Mouse (Mus musculus) hindbrain, embryonic 11.5 days (tissue): ENCODE measurements around the gene Znrd1. TPM values are rescaled to one million over a fixed set of nuclear protein-coding genes. Genes with fewer than 3 reads are reported as not detected.
A peak's percentile ranks its signal among the peaks of the same experiment; 100 is the strongest.
"Not testable (repeated sequence)": the region's sequence is repeated elsewhere in the genome, so short reads cannot be mapped to it uniquely, and the experiment has no call there.

Source experiments
- ATAC-seq: fragments of 200-750 bp; cut with Nextera tagmentation; 2 replicates; pipeline ENCODE4 v1.8.0; 2017; ENCODE audit warnings: mild to moderate bottlenecking, moderate TSS enrichment, moderate library complexity; ENCODE audit not compliant: low FRiP score
- DNase-seq: peaks from one replicate; pipeline ENCODE4 v3.0.0-alpha.2; 2015; ENCODE audit warnings: low spot score
- H3K27ac ChIP-seq: fragments of 300-500 bp; sonication (generic); 2 replicates; pipeline ENCODE4 v1.5.1; 2014; ENCODE audit warnings: mild to moderate bottlenecking, low read depth, low read length
- H3K27me3 ChIP-seq: fragments of 300-500 bp; sonication (generic); 2 replicates; pipeline ENCODE4 v1.6.1; 2014; ENCODE audit warnings: mild to moderate bottlenecking, low read length, moderate library complexity, mixed read lengths; ENCODE audit not compliant: control insufficient read depth, insufficient read depth
- H3K36me3 ChIP-seq: fragments of 300-500 bp; sonication (generic); 2 replicates; pipeline ENCODE4 v1.6.1; 2014; ENCODE audit warnings: mild to moderate bottlenecking, low read length, moderate library complexity, mixed read lengths; ENCODE audit not compliant: control insufficient read depth, insufficient read depth
- H3K4me1 ChIP-seq: fragments of 300-500 bp; sonication (generic); replicated peaks from 2 replicates; pipeline ENCODE4 v1.6.1; 2014; ENCODE audit warnings: low read length, mixed read lengths; ENCODE audit not compliant: control insufficient read depth, insufficient read depth
- H3K4me2 ChIP-seq: fragments of 300-500 bp; sonication (generic); replicated peaks from 2 replicates; pipeline ENCODE4 v1.6.1; 2014; ENCODE audit warnings: mild to moderate bottlenecking, low read depth, low read length
- H3K4me3 ChIP-seq: fragments of 300-500 bp; sonication (generic); 2 replicates; pipeline ENCODE4 v1.5.1; 2014; ENCODE audit warnings: low read depth, low read length
- H3K9ac ChIP-seq: fragments of 300-500 bp; sonication (generic); 2 replicates; pipeline ENCODE4 v1.6.1; 2014; ENCODE audit warnings: low read depth, low read length
- H3K9me3 ChIP-seq: fragments of 300-500 bp; sonication (generic); 2 replicates; pipeline ENCODE4 v1.6.1; 2016; ENCODE audit warnings: low read length; ENCODE audit not compliant: control insufficient read depth
- WGBS: fragments of 180-500 bp; shearing (Covaris S2); extraction: QIAGEN DNeasy Blood & Tissue Kit; methylation state at CpG from one replicate; pipeline ENCODE4 v1.1.7; 2014; 5-methylcytosine and 5-hydroxymethylcytosine counted together
- polyA plus RNA-seq: library from polyadenylated mRNA; unstranded; fragments of >200 nt; fragmentation: Nextera tagmentation; extraction: Ambion mirVana; gene quantifications from 2 replicates; pipeline ENCODE4 v1.2.1, GENCODE M21; 2014

The Znrd1 gene
- polyA plus RNA-seq, 1 experiment from 2014 or later = 86.9 TPM

GRCm38 (mm10) chr17:36993770-36994325, 35.5 kb upstream of the Znrd1 start:
- ATAC-seq (no peak), DNase-seq (no peak)
- peaks cover 7% of the 10 kb centered on the region for H3K27me3 ChIP-seq
- no peak overlapping the region for H3K9ac ChIP-seq
- H3K4me2 ChIP-seq = no peak overlapping the region
- no peaks in the 10 kb centered on the region for H3K4me1 ChIP-seq
- H3K9me3 ChIP-seq = no peaks in the 10 kb centered on the region
- no peak overlapping the region for H3K27ac ChIP-seq
- H3K36me3 ChIP-seq = no peaks in the 10 kb centered on the region
- no peak overlapping the region for H3K4me3 ChIP-seq
- 84% methylated on average over 4 of the region's 4 CpGs for WGBS

- H3K36me3 ChIP-seq = no peaks in the 10 kb centered on the region
- H3K9me3 ChIP-seq = no peaks in the 10 kb centered on the region
- H3K27me3 ChIP-seq = peaks cover 11% of the 10 kb centered on the region
- H3K4me1 ChIP-seq = no peaks in the 10 kb centered on the region
- no peak overlapping the region for H3K4me3 ChIP-seq
- no peak overlapping the region for H3K4me2 ChIP-seq
- no peak overlapping the region for H3K27ac ChIP-seq
- ATAC-seq (no peak), DNase-seq (no peak)
- WGBS = 78% methylated on average over 3 of the region's 3 CpGs
- no peak overlapping the region for H3K9ac ChIP-seq
These were observed 34.2 kb upstream of the Znrd1 start for GRCm38 (mm10) chr17:36992336-36993104.

- H3K4me1 ChIP-seq, H3K36me3 ChIP-seq, H3K4me3 ChIP-seq, H3K9ac ChIP-seq, H3K9me3 ChIP-seq, ATAC-seq, H3K27ac ChIP-seq, H3K4me2 ChIP-seq, DNase-seq: not testable (repeated sequence)
- H3K27me3 ChIP-seq = peaks cover 11% of the 10 kb centered on the region
- 96% methylated on average over 6 of the region's 6 CpGs for WGBS
These were observed 32.3 kb upstream of the Znrd1 start for GRCm38 (mm10) chr17:36990630-36991029.

- H3K9me3 ChIP-seq = no peaks in the 10 kb centered on the region
These were observed 31.1 kb upstream of the Znrd1 start, which contains the start of gene H2-M5 for GRCm38 (mm10) chr17:36989437-36989836. Gene H2-M5, minus strand, starts transcription at chr17:36989537.

GRCm38 (mm10) chr17:36988475-36988874, 30.1 kb upstream of the Znrd1 start:
- Histone ChIP-seq H3K9me3 (no peaks in the 10 kb centered on the region), H3K4me2 (no peak overlapping the region), H3K27me3 (peaks cover 11% of the 10 kb centered on the region), H3K9ac (no peak overlapping the region), H3K4me3 (no peak overlapping the region), H3K36me3 (no peaks in the 10 kb centered on the region), H3K4me1 (no peaks in the 10 kb centered on the region), H3K27ac (no peak overlapping the region)
- ATAC-seq = 0 out of 2 replicates have a peak, but pooled peaks have one; percentile 40
- DNase-seq = no peak
- 9% methylated on average over 24 of the region's 24 CpGs for WGBS

More at GRCm38 (mm10) chr17:36989437-36989836, 31.1 kb upstream of the Znrd1 start, which contains the start of gene H2-M5:
- Histone ChIP-seq H3K36me3 (no peaks in the 10 kb centered on the region), H3K4me3 (no peak within 1 kb of the TSS), H3K9ac (no peak within 1 kb of the TSS), H3K4me2 (no peak within 1 kb of the TSS), H3K4me1 (no peaks in the 10 kb centered on the region), H3K27ac (no peak within 1 kb of the TSS), H3K27me3 (peaks cover 11% of the 10 kb centered on the region)
- WGBS = 26% methylated on average over 5 of the region's 5 CpGs
- no peak for DNase-seq
- ATAC-seq = no peak

GRCm38 (mm10) chr17:36982253-36983155, 24.1 kb upstream of the Znrd1 start:
- Histone ChIP-seq H3K27me3 (no peaks in the 10 kb centered on the region), H3K27ac (no peak overlapping the region), H3K9me3 (no peaks in the 10 kb centered on the region), H3K4me2 (no peak overlapping the region), H3K4me3 (no peak overlapping the region), H3K36me3 (no peaks in the 10 kb centered on the region), H3K4me1 (no peaks in the 10 kb centered on the region), H3K9ac (no peak overlapping the region)
- WGBS = 38% methylated on average over 5 of the region's 5 CpGs
- no peak for DNase-seq
- no peak for ATAC-seq

GRCm38 (mm10) chr17:36981845-36982244, 23.5 kb upstream of the Znrd1 start:
- no peaks in the 10 kb centered on the region for H3K9me3 ChIP-seq
- peak; percentile 25 for DNase-seq
- H3K4me1 ChIP-seq = no peaks in the 10 kb centered on the region
- 16% methylated on average over 4 of the region's 4 CpGs for WGBS
- no peak overlapping the region for H3K4me3 ChIP-seq
- no peak for ATAC-seq
- H3K27me3 ChIP-seq = no peaks in the 10 kb centered on the region
- H3K4me2 ChIP-seq = no peak overlapping the region
- no peaks in the 10 kb centered on the region for H3K36me3 ChIP-seq
- no peak overlapping the region for H3K27ac ChIP-seq
- no peak overlapping the region for H3K9ac ChIP-seq

GRCm38 (mm10) chr17:36981221-36981813, 23.0 kb upstream of the Znrd1 start, which contains the start of gene 2410137M14Rik:
Gene 2410137M14Rik, minus strand, starts transcription at chr17:36981237.
- Histone ChIP-seq H3K4me2 (0 out of 2 replicates have a peak within 1 kb of the TSS, but pooled peaks have one; percentile 1), H3K4me1 (no peaks in the 10 kb centered on the region), H3K9me3 (no peaks in the 10 kb centered on the region), H3K9ac (no peak within 1 kb of the TSS), H3K27me3 (no peaks in the 10 kb centered on the region), H3K27ac (no peak within 1 kb of the TSS), H3K4me3 (no peak within 1 kb of the TSS), H3K36me3 (no peaks in the 10 kb centered on the region)
- ATAC-seq (no peak), DNase-seq (no peak)
- WGBS = 13% methylated on average over 18 of the region's 18 CpGs
